Mouse (Mus musculus) frontal cortex, postnatal 14 days (tissue): ENCODE measurements at regions not wholly inside any gene's neighbourhood (a gene's known extent, or its start where the extent isn't known, plus 50 kb on each side); places are given as distances from the start of the nearest gene placed in this dataset.

Experiments
- DNase-seq, 2 experiments: peaks; one replicate each; pipeline ENCODE4 v3.0.0; 2022; ENCODE audit warnings: low spot score in 2 of 2

DNA sequence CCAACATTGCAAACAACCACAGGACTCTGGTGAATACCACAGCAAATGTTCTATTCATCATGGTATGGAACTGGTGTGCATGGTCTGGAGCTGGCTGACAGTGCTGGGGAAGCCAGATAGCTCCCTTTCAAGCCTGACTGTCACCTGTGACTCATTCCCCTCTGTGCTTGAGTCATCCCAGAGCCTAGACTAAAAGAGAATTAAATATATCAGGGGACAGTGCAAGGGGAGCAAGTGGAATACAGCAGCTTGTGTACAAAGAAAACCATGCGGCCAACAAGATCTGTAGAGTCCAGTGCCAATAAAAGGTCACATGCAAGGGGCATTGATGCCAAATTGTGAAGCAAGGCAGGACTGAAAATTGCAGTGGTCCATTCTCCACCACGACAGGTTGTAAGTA, 117.7 kb downstream of the Pah start:
- DNase-seq, result no peak

DNA sequence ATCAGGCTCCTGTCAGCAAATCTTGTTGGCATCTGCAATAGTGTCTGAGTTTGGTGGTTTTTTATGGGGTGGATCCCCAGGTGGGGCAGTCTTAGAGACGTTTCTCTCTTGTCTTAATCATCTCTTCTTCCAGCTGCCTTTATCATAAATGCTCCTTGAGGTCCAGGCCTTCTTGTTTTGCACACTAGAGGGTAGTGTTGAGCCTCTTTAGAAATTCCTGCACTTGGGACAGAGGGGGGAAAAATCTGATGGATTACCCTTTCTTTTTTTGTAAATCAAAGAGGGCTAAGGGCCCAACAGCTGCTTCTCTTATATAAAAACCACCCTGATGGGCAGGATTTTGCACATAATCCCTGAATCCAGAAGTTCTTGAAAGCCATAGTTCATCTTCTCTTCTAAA, 127.5 kb downstream of the Pah start:
- DNase-seq, result peak in 1 of 2 experiments; percentile 34

DNA sequence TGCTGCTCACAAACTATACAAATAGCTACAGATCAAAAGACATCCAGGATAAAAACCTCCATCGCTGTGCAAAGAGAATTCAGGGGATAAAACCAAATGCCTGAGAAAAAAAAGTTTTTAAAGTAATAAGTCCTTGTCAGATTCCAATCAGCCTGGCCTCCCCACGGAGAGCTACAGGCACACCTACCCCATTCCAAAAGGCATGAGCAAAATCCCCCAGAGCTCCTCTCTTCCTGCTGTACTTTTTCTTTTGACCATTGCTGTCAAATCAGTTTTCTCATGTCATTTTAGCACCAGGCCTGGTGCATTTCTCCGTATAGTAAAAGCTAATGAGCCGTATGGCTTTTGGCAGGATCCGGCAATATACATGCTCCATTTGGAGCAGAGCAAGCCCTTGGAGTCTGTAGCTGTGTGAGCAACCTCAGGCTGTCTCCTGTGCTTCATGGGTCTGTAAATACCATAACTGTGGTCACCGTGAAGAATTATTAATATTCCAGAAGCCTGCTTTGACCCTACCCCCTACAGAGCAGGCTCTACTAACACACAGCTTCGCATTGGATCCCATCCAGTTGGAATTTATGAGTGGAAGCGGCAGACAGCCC, 130.6 kb downstream of the Pah start:
- no peak for DNase-seq

DNA sequence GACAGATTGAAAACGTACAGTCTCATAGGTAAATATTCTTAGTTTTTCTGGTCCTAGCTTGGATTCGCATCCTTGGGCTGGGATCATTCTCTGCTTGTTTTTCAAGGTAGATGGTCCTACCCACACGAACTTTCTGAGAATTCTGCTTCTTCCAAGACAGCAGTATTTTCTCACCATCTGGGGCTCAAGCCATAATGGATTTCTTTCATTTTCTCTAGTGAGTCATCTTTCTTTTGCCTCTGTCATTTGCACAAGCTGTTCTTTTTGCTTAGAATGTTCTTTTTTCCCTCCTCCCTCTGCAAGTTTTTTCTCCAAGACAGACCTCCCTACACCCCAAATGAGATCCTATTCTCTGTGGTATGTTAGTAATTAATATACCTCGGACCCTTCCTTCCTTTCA, 132.5 kb downstream of the Pah start:
- DNase-seq, result no peak

DNA sequence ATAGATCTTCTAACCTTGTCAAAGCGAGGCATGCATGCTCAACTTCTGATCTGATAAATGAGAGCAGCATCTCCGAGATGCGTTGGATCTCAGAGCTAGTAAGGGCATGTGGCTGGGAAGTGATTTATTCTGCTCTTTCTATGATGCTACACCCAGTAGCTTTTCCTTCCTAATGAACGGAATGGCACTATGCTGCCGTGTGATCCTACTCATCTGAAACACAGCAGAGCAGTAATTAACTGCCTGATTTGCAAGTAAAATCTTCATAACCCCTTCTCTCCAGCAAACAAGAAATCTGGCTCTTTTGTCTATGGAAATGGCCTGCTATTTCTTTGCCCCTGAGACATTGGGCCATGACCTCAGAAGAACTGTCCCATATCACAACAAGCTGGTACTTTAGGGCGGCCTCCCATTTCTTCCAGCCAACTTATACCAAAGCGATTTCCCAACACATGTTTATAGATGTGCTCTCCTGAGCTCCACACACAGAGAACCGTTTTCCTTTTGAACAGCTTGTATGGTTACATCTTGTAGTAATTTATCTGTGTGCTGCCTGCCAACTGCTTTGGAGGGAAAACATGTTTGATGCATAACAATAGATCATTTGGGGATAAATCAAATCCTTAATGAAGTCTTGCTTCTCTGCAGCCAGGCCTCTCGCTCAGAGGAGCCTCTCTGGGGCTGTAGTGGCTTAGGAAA, 144.6 kb downstream of the Pah start:
- no peak for DNase-seq

DNA sequence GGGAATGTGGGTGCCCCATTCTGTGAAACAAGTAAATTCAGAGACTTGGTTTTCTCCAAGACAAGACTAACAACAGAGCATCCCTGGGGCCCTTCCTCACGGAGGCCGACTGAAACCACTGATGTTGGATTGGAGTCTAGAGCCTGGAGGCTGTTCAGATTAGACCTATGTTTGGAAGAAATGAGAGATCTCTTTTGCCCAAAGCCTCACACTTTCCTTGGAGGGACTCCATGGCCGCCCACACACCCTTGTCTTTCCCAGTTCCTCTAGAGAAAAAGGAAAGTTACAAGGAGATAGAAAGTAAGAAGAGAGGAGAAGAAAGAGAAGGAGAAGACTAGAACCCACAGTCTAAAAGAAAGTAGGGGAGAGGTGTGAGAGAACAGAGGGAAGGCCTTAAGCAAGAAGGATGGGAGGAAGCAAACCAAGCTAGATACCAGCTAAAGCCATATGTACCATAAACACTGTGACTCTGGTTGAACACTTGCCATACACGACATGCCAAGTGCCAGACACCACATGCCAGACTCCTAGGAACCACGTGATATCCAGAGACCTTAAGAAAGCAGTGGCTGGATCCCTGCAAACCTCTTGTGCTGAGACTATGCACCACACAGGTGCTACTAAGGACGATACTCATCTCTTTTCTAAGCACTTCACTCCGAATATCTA, 145.3 kb downstream of the Pah start:
- DNase-seq, result peak in 1 of 2 experiments; percentile 10

DNA sequence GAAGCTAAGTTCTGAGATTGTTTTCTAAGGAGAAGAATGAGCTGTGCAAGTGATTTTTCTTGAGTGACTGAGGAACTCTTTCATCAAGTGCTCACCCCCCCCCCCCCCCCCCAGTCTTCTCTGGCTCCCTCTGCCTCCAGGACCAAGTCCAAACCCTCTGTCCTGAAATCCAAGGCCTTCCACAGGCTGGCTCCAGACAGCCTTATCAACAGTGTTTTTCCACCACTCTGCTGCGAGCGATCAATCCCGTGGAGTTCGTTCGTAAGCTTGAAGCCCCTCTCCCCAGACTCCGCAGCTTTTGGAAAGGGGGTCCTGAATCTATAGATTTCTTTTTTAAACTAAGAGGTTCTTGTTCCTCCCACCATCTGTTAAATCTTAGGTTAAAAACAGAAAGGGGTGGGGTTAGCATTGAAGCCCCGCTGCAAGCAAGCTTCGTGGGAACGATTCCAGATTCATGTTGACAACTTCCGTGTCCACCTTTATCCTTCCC, 146.1 kb downstream of the Pah start:
- no peak for DNase-seq

DNA sequence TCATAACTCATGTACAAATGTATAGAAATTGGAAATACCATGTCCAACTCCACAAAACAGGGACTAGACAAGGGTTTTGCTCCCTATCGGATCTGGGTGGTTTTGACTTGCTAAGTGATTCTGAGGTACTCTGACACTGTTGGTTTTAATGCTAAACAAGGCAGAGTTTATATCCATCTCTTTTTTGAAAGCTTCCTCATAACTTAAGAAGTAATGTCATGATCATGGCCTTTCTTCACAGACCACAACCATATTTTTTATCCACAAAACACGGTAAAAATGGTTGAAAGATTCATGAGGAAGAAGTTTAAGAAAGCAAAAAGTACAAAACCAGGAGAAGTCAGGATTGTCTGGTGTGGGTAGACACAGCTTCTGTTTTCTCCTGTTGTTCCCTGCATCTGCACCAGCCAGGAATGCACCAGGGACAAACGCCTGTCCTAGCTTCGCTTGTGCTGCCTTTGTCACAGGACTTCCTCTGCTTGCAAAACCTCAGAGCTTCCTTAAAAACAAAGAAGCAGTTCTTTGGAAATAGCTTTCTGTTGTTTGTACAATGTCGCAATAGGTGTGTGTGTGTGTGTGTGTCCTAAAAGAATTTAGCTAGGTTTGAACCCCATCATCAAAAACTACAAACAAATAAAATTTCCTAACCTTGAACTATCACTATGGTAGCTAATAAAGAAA, 153.3 kb downstream of the Pah start:
- no peak for DNase-seq

DNA sequence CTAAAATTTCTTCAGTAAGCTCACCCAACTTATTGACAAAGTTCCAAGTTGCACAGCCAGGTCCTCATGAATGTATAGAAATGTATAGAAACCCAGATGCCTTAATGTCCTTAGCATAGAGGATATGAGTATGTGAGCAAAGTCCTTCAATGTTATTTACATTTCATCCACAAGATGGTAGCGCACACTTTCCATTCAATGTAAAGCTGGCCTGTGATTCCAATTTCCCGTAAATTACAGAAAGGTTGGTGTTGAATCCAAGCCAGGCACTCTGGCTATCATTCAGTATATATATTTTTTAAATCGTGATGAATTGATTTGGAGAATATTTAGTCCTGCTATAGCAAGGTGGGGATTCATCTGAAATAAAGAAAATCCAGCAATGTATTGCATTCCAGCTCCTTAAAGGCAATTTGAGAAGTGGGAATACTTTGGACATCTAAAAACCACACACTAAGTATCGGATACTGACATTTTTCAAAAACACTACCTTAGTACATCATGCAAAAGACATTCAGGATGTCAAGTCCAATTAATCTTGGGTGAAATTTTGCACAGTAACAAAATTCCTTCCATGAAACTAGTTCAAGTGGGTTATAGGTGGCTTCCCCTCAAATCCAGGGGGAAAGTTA, 154.6 kb downstream of the Pah start:
- DNase-seq, result no peak

DNA sequence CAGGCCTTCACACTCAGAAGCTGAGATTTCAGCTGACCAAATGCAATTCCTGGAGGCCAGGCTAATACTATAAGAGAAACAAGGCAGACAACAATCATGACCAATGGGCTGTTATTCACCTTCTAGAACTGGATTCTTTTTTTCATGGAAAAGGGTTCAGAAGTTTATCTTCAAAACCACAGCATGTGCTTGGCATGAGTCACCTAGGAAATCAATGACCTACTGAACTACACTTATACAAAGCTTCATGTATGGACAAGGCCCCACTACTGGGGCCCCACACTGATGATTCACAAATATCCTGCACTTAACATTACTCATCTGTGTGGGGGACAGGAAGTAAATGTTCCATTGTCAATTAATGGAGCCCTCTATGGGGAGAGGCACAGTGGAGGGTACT, 157.4 kb downstream of the Pah start:
- DNase-seq, result no peak

DNA sequence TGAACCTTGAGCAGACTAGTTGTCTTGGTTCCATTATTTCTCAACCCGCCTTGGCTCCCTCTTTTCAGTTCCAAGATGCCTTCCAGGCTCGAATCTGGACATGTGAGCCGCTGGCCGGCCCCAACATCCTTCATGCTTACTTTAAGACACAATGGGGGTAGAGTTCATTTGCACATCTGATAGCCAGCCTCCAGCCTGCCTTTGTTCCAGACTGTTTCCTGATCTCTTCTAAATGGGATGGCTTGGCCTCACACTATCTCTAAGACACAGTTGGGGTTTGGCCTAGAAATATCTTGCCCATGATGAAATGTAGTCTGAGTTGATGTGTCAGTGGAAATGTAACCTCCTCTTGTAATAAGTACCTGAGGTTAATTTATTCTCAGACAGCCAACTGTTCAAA, 164.7 kb downstream of the Pah start:
- no peak for DNase-seq

DNA sequence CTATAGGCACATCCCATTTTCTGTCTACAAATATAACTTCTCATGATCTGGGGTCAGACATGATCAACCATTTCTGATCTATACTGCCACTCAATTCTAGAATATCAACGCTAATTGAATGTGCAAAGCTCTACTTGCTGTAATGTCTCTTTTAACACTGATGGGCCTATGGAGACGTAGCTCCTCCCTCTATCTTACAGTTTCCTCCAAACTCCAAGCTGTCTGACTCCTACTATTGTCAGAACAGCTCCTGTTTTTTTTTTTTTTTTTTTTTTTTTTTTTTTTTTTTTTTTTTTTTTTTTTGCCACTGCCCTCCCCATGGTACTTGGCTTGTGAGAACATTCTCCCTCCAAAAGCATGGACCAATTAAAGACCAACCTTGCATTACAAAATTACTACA, 165.2 kb downstream of the Pah start:
- no peak for DNase-seq

DNA sequence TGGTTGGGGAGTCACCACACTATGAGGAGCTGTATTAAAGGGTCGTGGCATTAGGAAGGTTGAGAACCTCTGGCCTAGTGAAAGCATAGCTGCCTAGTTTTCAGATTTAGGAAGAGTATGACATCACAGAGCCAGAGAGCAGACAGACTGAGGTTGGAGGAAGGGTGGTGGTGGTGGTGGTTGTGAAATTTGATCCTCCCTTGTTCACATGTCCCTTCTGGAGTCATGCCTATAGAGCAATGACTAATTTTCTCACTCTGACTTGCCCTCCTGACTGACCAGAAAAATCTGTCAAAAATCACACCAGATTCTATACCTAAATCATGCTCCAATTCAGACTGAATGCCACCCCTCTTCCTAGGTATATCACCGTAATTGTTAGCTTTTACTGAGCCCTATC, 166.2 kb downstream of the Pah start:
- no peak for DNase-seq

DNA sequence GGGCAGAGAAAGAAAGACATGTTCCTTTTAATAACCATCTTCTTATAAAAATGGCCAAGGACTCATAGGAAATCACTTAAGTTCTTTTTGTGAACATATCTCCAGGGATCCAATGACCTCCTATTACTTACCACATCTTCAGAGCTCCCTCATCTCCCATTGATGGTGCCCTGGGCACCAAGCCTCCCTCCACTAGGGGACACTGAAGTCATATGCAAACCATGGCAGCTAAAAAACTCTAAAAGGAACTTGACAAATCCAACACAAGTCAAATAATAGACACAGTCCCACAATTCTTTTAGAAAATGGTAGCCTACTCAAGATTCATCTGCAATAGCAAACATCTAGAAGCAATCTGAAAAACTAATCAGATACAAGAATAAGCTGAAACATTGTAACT, 167.2 kb upstream of the Igf1 start:
- DNase-seq, result no peak

DNA sequence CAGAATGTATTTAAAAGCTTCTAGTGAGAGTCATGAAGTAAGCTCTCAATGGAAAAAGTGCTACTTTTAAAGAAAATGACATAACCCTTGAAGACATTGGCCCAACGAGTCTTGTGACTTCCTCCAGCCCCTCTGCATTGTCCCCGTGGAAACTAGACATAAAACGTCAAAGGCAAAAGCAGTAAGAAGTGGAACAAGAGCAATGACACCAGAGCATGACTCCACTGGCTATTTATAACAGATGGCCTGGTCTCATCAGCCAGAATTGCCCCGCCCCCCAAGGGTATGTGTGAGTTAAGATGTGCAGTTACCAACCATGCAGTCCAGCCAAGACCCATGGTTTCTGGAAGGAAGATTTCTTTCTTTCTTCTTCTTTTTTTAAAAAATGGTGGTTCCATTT, 161.6 kb upstream of the Igf1 start:
- DNase-seq, result no peak

DNA sequence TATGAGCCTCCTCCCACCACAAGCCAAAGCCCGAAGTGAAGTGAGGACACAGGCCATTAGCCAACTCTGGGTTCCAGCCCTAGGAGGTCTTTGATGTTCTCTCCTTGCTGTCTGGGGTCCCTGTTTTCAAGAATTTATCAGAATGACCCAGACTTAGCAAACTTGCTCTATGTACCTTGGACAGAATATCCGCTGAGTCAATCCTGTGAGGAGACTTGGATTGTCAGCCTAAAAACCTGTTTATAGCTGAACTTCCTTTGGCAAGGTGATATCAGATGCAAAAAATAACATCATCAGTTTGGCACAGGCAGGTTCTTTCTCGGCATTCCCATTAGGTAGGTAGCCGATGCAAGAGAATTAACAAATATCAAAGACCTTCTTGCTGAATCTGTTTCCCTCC, 146.9 kb upstream of the Igf1 start:
- no peak for DNase-seq

DNA sequence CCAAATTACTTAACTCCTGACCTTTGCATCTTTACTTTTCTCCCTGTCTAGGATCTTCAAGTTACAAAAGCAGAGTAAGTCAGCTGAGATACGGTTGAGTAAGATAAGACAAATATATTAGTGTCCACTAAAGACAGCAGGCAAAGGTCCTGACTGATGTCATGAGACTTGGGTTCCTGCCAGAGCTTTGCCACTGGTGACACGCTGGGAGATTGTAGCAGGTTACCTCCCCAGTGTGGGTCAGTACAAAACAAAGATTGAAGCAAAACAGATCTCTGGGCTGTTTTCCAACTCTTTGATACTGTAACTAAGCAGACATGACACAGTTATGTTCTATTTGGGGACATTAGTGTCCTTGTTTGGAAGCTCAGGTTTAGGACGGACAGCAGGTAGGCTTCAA, 146.3 kb upstream of the Igf1 start:
- DNase-seq, result no peak

DNA sequence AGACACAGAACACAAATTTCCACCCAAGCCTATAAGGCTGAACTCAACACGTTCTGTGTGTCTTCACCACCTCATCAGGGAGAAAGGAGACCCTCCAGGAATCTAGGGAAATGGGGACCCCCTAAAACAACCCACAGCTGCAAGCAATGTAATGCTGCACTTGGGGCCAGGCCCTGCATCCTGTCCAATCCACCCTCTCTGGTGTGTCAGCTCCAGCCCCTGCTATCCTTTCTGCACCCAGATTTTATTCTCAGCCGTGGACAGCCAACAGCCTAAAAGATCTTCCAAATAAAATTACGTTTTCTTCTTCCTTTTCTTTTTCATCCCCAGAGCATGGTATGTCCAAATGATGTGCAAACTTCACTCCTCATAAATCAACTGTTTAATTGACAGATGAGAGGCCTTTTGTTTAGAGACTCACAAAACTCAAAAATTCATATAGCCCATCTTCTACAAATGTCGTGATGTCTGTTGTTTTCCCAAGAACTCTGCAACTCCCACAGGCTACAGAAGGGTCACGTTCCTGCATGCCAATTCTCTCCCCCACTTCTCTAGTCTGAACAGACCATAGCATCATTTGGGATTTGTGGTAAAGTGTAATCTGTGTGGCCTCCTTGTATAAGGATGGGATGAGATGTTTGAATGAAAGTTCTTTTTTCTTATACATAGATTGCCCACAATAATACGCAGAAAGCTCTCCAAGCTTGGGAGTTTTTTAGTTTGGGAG, 142.0 kb upstream of the Igf1 start:
- no peak for DNase-seq

DNA sequence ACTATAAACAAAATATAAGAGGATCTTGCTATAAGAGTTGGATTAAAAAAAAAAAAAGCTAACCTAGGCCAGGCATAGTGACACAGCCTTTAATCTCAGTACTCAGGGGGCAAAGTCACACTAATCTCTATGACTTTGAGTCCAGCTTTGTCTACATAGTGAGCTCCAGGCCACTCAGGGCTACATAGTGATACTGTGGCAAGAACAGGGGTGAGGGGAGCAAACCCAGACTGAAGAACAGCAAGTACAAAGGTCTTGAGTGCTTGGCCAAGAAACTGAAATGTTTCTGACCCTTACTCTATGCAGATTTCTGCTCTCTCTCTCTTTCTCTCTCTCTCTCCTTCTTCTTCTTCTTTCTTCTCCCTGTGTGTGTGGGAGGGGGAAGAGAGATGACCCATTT, 140.9 kb upstream of the Igf1 start:
- DNase-seq, result no peak

DNA sequence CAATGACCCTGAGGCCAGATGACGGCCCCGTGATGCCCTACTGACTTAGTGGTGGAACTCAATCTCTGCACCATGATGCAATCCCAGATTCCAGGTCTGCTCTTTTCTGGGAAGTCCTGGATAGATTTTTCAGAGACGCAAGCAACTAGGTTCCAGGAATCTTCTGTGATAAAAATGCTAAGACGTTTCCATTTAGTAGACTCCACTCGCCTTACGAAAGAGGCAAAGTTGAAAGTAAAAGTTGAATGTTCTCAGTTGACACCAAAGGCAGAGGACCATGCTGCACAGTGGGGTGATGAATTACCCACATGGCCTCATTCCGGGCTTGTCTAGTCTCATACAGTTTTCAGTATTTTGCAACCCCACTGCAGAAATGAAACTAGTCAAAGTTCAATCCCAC, 139.6 kb upstream of the Igf1 start:
- no peak for DNase-seq

DNA sequence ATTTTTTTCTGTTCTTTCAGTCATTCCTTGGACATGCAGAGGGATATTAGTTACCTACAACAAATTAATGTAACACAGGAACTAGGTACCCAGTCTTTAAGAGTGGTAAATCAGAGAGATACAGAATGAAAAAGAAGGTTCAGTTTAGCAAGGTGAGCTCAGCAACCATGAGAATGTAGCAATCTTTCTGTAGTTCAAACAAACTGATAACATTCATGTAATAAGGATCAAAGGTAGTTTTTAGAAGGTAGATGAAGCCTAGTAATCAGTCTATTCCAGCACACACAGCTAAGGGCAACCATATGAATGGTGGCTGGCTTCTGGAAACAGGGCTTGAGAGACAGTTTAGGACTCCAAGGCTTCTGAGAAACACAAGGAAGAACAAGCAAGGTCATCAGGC, 138.1 kb upstream of the Igf1 start:
- DNase-seq, result no peak

DNA sequence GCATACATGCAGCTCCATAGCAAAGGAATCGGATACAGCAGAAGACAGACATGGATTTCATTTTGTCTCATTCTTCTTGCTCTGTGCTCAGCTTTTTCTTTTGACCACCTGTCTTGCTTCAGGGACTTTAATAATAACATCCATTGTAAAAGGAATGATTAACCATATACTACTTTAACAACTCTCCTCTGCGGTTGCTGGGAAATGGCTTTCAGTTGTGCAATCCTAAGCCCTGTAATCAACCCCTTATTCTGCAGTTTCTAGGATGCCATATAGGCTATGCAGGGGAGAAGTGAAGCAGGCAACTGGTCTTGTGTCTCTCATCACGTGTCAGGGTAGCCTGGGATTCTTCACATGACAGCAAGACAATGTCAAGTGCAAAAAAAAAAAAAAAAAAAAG, 135.8 kb upstream of the Igf1 start:
- DNase-seq, result no peak
